Mouse (Mus musculus) megakaryocyte, embryonic 14.5 days (primary cell): ENCODE measurements at regions not wholly inside any gene's neighbourhood (a gene's known extent, or its start where the extent isn't known, plus 50 kb on each side); places are given as distances from the start of the nearest gene placed in this dataset.

Experiments used
- FLI1 ChIP-seq: IDR thresholded peaks from 2 replicates; pipeline ENCODE4 v1.6.1; 2012; ENCODE audit warnings: low read length, inconsistent platforms, mixed read lengths
- GATA1 ChIP-seq: IDR thresholded peaks from 3 replicates; pipeline ENCODE4 v1.6.1; 2012; ENCODE audit warnings: mixed read lengths, low read length, inconsistent platforms, borderline replicate concordance

DNA sequence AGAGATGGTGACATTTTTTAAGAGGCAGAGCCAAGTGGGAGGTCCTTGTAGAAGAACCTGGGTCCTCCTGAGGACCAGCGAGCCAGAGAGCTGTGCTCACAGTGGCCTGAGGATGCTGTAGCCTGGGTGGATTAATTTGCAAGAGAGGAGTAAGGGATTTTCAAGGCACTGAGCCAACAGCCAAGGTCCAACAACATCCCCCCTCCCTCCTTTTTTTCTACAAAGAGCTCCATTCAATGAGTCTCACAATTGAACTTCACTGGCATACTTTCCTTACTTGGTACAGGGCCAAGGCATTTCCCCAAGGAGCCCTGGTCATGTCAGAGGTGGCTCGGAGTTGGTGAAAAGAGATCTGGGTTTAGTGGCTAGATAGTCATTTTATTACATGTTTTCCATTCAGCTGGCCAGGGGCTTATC is 209.8 kb downstream of the Wdr11 start:
- no peak for TF ChIP-seq GATA1
- TF ChIP-seq FLI1: no peak
